Mouse (Mus musculus): ENCODE results near the gene Ttf1.

Gene Ttf1

GRCm38 (mm10) chr2:29060135-29060597 is at the start of gene Ttf1:
Ttf1 (plus strand) TSS chr2:29060262.
- peak; percentile 98 for DNase-seq (ENCODE audit: low read depth, low spot score)

GRCm38 (mm10) chr2:29012523-29012922 is 47.5 kb upstream of the Ttf1 start:
- no peak for DNase-seq (ENCODE audit: low read depth, low spot score)

- no peak for DNase-seq (ENCODE audit: low read depth, low spot score)
Observed at GRCm38 (mm10) chr2:29016599-29017587, 43.2 kb upstream of the Ttf1 start.

GRCm38 (mm10) chr2:29018680-29019079 is 41.4 kb upstream of the Ttf1 start:
- no peak for DNase-seq (ENCODE audit: low read depth, low spot score)

GRCm38 (mm10) chr2:29021025-29021424 is 39.0 kb upstream of the Ttf1 start:
- no peak for DNase-seq (ENCODE audit: low read depth, low spot score)

- no peak for DNase-seq (ENCODE audit: low read depth, low spot score)
Observed at GRCm38 (mm10) chr2:29023001-29023400, 37.1 kb upstream of the Ttf1 start.

- no peak for DNase-seq (ENCODE audit: low read depth, low spot score)
Observed at GRCm38 (mm10) chr2:29025284-29025683, 34.8 kb upstream of the Ttf1 start.

GRCm38 (mm10) chr2:29030048-29030734 is 29.9 kb upstream of the Ttf1 start:
- DNase-seq (ENCODE audit: low read depth, low spot score), result no peak

- no peak for DNase-seq (ENCODE audit: low read depth, low spot score)
Observed at GRCm38 (mm10) chr2:29031951-29032350, 28.1 kb upstream of the Ttf1 start.

GRCm38 (mm10) chr2:29034542-29035475 is 25.3 kb upstream of the Ttf1 start:
- DNase-seq (ENCODE audit: low read depth, low spot score), result no peak

- no peak for DNase-seq (ENCODE audit: low read depth, low spot score)
Observed at GRCm38 (mm10) chr2:29035698-29036097, 24.4 kb upstream of the Ttf1 start.

- DNase-seq (ENCODE audit: low read depth, low spot score), result no peak
Observed at GRCm38 (mm10) chr2:29039741-29040140, 20.3 kb upstream of the Ttf1 start.

GRCm38 (mm10) chr2:29040594-29041476 is 19.2 kb upstream of the Ttf1 start:
- DNase-seq (ENCODE audit: low read depth, low spot score), result no peak

GRCm38 (mm10) chr2:29041477-29041768 is 18.6 kb upstream of the Ttf1 start:
- DNase-seq (ENCODE audit: low read depth, low spot score), result no peak

GRCm38 (mm10) chr2:29042124-29042523 is 17.9 kb upstream of the Ttf1 start:
- no peak for DNase-seq (ENCODE audit: low read depth, low spot score)

GRCm38 (mm10) chr2:29046151-29046550 is 13.9 kb upstream of the Ttf1 start:
- DNase-seq (ENCODE audit: low read depth, low spot score), result no peak

GRCm38 (mm10) chr2:29051932-29052331 is 8.1 kb upstream of the Ttf1 start:
- no peak for DNase-seq (ENCODE audit: low read depth, low spot score)

GRCm38 (mm10) chr2:29052943-29053454 is 7.1 kb upstream of the Ttf1 start:
- peak; percentile 55 for DNase-seq (ENCODE audit: low read depth, low spot score)

GRCm38 (mm10) chr2:29053802-29054544 is 6.1 kb upstream of the Ttf1 start:
- peak; percentile 71 for DNase-seq (ENCODE audit: low read depth, low spot score)

GRCm38 (mm10) chr2:29054545-29054935 is 5.5 kb upstream of the Ttf1 start:
- DNase-seq (ENCODE audit: low read depth, low spot score), result no peak
